Comparison of ENCODE assay signal across 32 mouse cellular contexts in the genomic region with DNA sequence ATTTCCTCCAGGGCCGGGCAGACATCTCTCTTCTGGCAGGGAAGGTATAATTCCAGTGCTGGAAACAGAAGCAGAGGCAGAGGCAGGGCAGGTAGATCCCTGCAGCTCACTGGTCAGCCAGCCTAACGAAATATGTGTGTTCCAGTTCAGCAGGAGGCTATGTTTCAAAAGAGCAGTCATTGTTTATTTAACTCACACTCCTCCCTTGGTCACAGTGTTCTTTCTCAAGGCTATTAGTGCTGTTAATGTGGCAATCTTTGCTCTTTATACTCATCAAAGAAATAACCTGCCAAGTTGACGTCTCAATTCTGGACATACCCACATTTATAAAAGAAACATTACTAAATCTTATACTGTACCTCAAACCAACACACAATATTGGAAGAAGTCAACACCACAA.
"Had no signal": no experiment of that assay in that cellular context is flagged by ENCODE, and none has a peak within 500 bp of the region (broad histone marks: within the 10 kb centered on the region; RNA-seq: fewer than 3 reads in every experiment).

No protein-coding gene starts in this region.

- H3K4me2 ChIP-seq: limb, embryonic 12.5 days; limb, embryonic 13.5 days; limb, embryonic 15.5 days; liver, embryonic 12.5 days; liver, embryonic 13.5 days; liver, embryonic 15.5 days; lung, embryonic 14.5 days; lung, embryonic 15.5 days; midbrain, embryonic 11.5 days; midbrain, embryonic 12.5 days; midbrain, embryonic 13.5 days; midbrain, embryonic 15.5 days; neural tube, embryonic 12.5 days; neural tube, embryonic 13.5 days had no signal

- H3K36me3 ChIP-seq: limb, embryonic 10.5 days; limb, embryonic 12.5 days; limb, embryonic 13.5 days; limb, embryonic 15.5 days; liver, embryonic 12.5 days; liver, embryonic 13.5 days; liver, embryonic 15.5 days; lung, embryonic 15.5 days; midbrain, embryonic 10.5 days; midbrain, embryonic 12.5 days; midbrain, embryonic 13.5 days; midbrain, embryonic 15.5 days; neural tube, embryonic 12.5 days; neural tube, embryonic 13.5 days had no signal

- H3K27me3 ChIP-seq: limb, embryonic 12.5 days; limb, embryonic 13.5 days; limb, embryonic 15.5 days; liver, embryonic 12.5 days; liver, embryonic 13.5 days; liver, embryonic 15.5 days; lung, embryonic 15.5 days; megakaryocyte, embryonic 14.5 days; midbrain, embryonic 12.5 days; midbrain, embryonic 13.5 days; midbrain, embryonic 15.5 days; neural tube, embryonic 12.5 days; neural tube, embryonic 13.5 days had no signal

- H3K4me3 ChIP-seq: limb, embryonic 10.5 days; limb, embryonic 12.5 days; limb, embryonic 13.5 days; limb, embryonic 15.5 days; liver, embryonic 12.5 days; liver, embryonic 13.5 days; liver, embryonic 15.5 days; lung, embryonic 15.5 days; megakaryocyte, embryonic 14.5 days; midbrain, embryonic 10.5 days; midbrain, embryonic 12.5 days; midbrain, embryonic 13.5 days; midbrain, embryonic 15.5 days; myocyte; neural tube, embryonic 12.5 days; neural tube, embryonic 13.5 days had no signal

- ATAC-seq: liver, embryonic 12.5 days; liver, postnatal 0 days; lung, postnatal 0 days; midbrain, embryonic 13.5 days; midbrain, embryonic 15.5 days; midbrain, embryonic 16.5 days had no signal

- H3K9ac ChIP-seq: limb, embryonic 12.5 days; limb, embryonic 13.5 days; limb, embryonic 15.5 days; liver, embryonic 12.5 days; liver, embryonic 13.5 days; liver, embryonic 14.5 days; liver, embryonic 15.5 days; liver, postnatal 0 days; lung, embryonic 14.5 days; lung, embryonic 15.5 days; midbrain, embryonic 12.5 days; midbrain, embryonic 13.5 days; midbrain, embryonic 15.5 days; neural tube, embryonic 12.5 days; neural tube, embryonic 13.5 days had no signal

- H3K9me3 ChIP-seq: limb, embryonic 10.5 days; limb, embryonic 12.5 days; limb, embryonic 13.5 days; limb, embryonic 15.5 days; liver, embryonic 12.5 days; liver, embryonic 13.5 days; liver, embryonic 15.5 days; lung, embryonic 15.5 days; midbrain, embryonic 10.5 days; midbrain, embryonic 12.5 days; midbrain, embryonic 13.5 days; midbrain, embryonic 15.5 days; neural tube, embryonic 12.5 days; neural tube, embryonic 13.5 days had no signal

- H3K4me1 ChIP-seq: limb, embryonic 10.5 days; limb, embryonic 12.5 days; limb, embryonic 13.5 days; limb, embryonic 15.5 days; liver, embryonic 12.5 days; liver, embryonic 13.5 days; liver, embryonic 15.5 days; lung, embryonic 15.5 days; megakaryocyte, embryonic 14.5 days; midbrain, embryonic 10.5 days; midbrain, embryonic 12.5 days; midbrain, embryonic 13.5 days; midbrain, embryonic 15.5 days; neural tube, embryonic 12.5 days; neural tube, embryonic 13.5 days had no signal

- H3K27ac ChIP-seq: limb, embryonic 10.5 days; limb, embryonic 12.5 days; limb, embryonic 13.5 days; limb, embryonic 15.5 days; liver, embryonic 12.5 days; liver, embryonic 13.5 days; liver, embryonic 14.5 days; liver, embryonic 15.5 days; lung, embryonic 15.5 days; macrophage; midbrain, embryonic 10.5 days; midbrain, embryonic 12.5 days; midbrain, embryonic 13.5 days; midbrain, embryonic 15.5 days; neural tube, embryonic 12.5 days; neural tube, embryonic 13.5 days had no signal

- DNase-seq: left cerebral cortex, postnatal 4 days; liver; liver, embryonic 13.5 days; liver, postnatal 0 days; lung, adult 18-20 months; lung, adult 2 months; lung, embryonic 14.5 days; lung, postnatal 10 days; lung, postnatal 14 days; lung, postnatal 36 days; lung, postnatal 4 days; midbrain, embryonic 14.5 days had no signal
